Mouse (Mus musculus) small intestine, adult 2 months (tissue): ENCODE results near the gene Capzb.

ENCODE experiments used
- CTCF ChIP-seq: fragments of 200-500 bp; IDR thresholded peaks from 2 replicates; pipeline ENCODE4 v1.5.1; 2012; ENCODE audit warnings: low read depth, mild to moderate bottlenecking, control low read depth, inconsistent platforms, low read length, moderate library complexity, mixed read lengths; ENCODE audit not compliant: insufficient replicate concordance, insufficient read length; ENCODE audit errors: extremely low read depth
- POLR2A ChIP-seq: fragments of 200-500 bp; IDR thresholded peaks from 2 replicates; pipeline ENCODE4 v1.6.1; 2012; ENCODE audit warnings: low read depth, mild to moderate bottlenecking, control low read depth, inconsistent platforms, low read length, moderate library complexity

- TF ChIP-seq POLR2A, result no peak
- no peak for TF ChIP-seq CTCF
These were observed 33.2 kb downstream of the Capzb start for GRCm38 (mm10) chr4:139225944-139226343.
